Mouse (Mus musculus): ENCODE data around the gene Nme2. TPM values are rescaled to one million over a fixed set of nuclear protein-coding genes. Genes with fewer than 3 reads are reported as not detected.
"Not testable (repeated sequence)": the region's sequence is repeated elsewhere in the genome, so short reads cannot be mapped to it uniquely, and the experiment has no call there.

The Nme2 gene
- polyA plus RNA-seq, 1 experiment from 2014 or later = 63.8 TPM

- H3K27ac ChIP-seq = no peak overlapping the region
- H3K9me3 ChIP-seq = no peaks in the 10 kb centered on the region
- peaks cover 90% of the 10 kb centered on the region for H3K36me3 ChIP-seq
- no peak overlapping the region for H3K4me2 ChIP-seq (replicated peaks)
- H3K4me1 ChIP-seq (replicated peaks) = peaks cover 18% of the 10 kb centered on the region
- no peak for ATAC-seq
- WGBS = 95% methylated on average over 6 of the region's 6 CpGs
- H3K27me3 ChIP-seq = no peaks in the 10 kb centered on the region
- H3K9ac ChIP-seq (replicated peaks) = no peak overlapping the region
- no peak overlapping the region for H3K4me3 ChIP-seq (replicated peaks)
Observed at GRCm38 (mm10) chr11:93961482-93961881, 5.4 kb upstream of the Nme2 start.

- Histone ChIP-seq H3K4me1 (replicated peaks) (peaks cover 28% of the 10 kb centered on the region), H3K36me3 (peaks cover 56% of the 10 kb centered on the region), H3K27me3 (no peaks in the 10 kb centered on the region), H3K4me2 (replicated peaks) (no peak overlapping the region), H3K27ac (no peak overlapping the region), H3K9ac (replicated peaks) (no peak overlapping the region), H3K4me3 (replicated peaks) (no peak overlapping the region), H3K9me3 (no peaks in the 10 kb centered on the region)
- WGBS = 89% methylated on average over 4 of the region's 4 CpGs
- no peak for ATAC-seq
Observed at GRCm38 (mm10) chr11:93957746-93958145, 1.7 kb upstream of the Nme2 start.

- ATAC-seq = no peak
- no peak overlapping the region for H3K27ac ChIP-seq
- H3K9ac ChIP-seq (replicated peaks) = no peak overlapping the region
- H3K4me2 ChIP-seq (replicated peaks) = no peak overlapping the region
- peaks cover 34% of the 10 kb centered on the region for H3K4me1 ChIP-seq (replicated peaks)
- WGBS = 90% methylated on average over 2 of the region's 2 CpGs
- H3K36me3 ChIP-seq = peaks cover 56% of the 10 kb centered on the region
- H3K9me3 ChIP-seq = no peaks in the 10 kb centered on the region
- no peak overlapping the region for H3K4me3 ChIP-seq (replicated peaks)
- H3K27me3 ChIP-seq = no peaks in the 10 kb centered on the region
Observed at GRCm38 (mm10) chr11:93957031-93957555, 1.0 kb upstream of the Nme2 start.

- Histone ChIP-seq H3K9me3 (no peaks in the 10 kb centered on the region), H3K36me3 (peaks cover 48% of the 10 kb centered on the region), H3K4me1 (replicated peaks) (peaks cover 39% of the 10 kb centered on the region), H3K27ac (peak overlapping the region; percentile 85), H3K4me2 (replicated peaks) (peak overlapping the region; percentile 89), H3K4me3 (replicated peaks) (peak overlapping the region; percentile 67), H3K27me3 (no peaks in the 10 kb centered on the region), H3K9ac (replicated peaks) (peak overlapping the region; percentile 76)
- peak; percentile 98 for ATAC-seq
- under 1% methylated on average over 67 of the region's 67 CpGs for WGBS
Observed at GRCm38 (mm10) chr11:93955256-93956150, 556 bp downstream of the Nme2 start.

GRCm38 (mm10) chr11:93954738-93955255, 1.3 kb downstream of the Nme2 start:
- H3K4me1 ChIP-seq (replicated peaks) = peaks cover 39% of the 10 kb centered on the region
- H3K27me3 ChIP-seq = no peaks in the 10 kb centered on the region
- no peaks in the 10 kb centered on the region for H3K9me3 ChIP-seq
- H3K4me2 ChIP-seq (replicated peaks) = peak overlapping the region; percentile 89
- H3K27ac ChIP-seq = peak overlapping the region; percentile 85
- WGBS = 51% methylated on average over 13 of the region's 13 CpGs
- H3K36me3 ChIP-seq = peaks cover 48% of the 10 kb centered on the region
- H3K9ac ChIP-seq (replicated peaks) = peak overlapping the region; percentile 76
- ATAC-seq = peak; percentile 22
- peak overlapping the region; percentile 67 for H3K4me3 ChIP-seq (replicated peaks)

GRCm38 (mm10) chr11:93952376-93952775, 3.7 kb downstream of the Nme2 start:
- Histone ChIP-seq H3K9ac (replicated peaks) (no peak overlapping the region), H3K4me1 (replicated peaks) (peaks cover 39% of the 10 kb centered on the region), H3K9me3 (no peaks in the 10 kb centered on the region), H3K36me3 (peaks cover 45% of the 10 kb centered on the region), H3K27me3 (no peaks in the 10 kb centered on the region), H3K4me3 (replicated peaks) (no peak overlapping the region), H3K27ac (no peak overlapping the region), H3K4me2 (replicated peaks) (no peak overlapping the region)
- 69% methylated on average over 5 of the region's 5 CpGs for WGBS
- ATAC-seq = no peak

GRCm38 (mm10) chr11:93950045-93950444, 6.0 kb downstream of the Nme2 start:
- no peak for ATAC-seq
- no peak overlapping the region for H3K4me2 ChIP-seq (replicated peaks)
- H3K9ac ChIP-seq (replicated peaks) = no peak overlapping the region
- no peaks in the 10 kb centered on the region for H3K9me3 ChIP-seq
- H3K4me3 ChIP-seq (replicated peaks) = no peak overlapping the region
- H3K4me1 ChIP-seq (replicated peaks) = peaks cover 27% of the 10 kb centered on the region
- peaks cover 53% of the 10 kb centered on the region for H3K36me3 ChIP-seq
- H3K27ac ChIP-seq = no peak overlapping the region
- H3K27me3 ChIP-seq = no peaks in the 10 kb centered on the region
- 95% methylated on average over 1 of the region's 1 CpGs for WGBS

GRCm38 (mm10) chr11:93948887-93949567, 7.0 kb downstream of the Nme2 start:
- ATAC-seq = no peak
- H3K4me2 ChIP-seq (replicated peaks) = no peak overlapping the region
- no peaks in the 10 kb centered on the region for H3K9me3 ChIP-seq
- H3K9ac ChIP-seq (replicated peaks) = no peak overlapping the region
- H3K36me3 ChIP-seq = peaks cover 53% of the 10 kb centered on the region
- H3K27ac ChIP-seq = no peak overlapping the region
- H3K4me1 ChIP-seq (replicated peaks) = peaks cover 20% of the 10 kb centered on the region
- H3K4me3 ChIP-seq (replicated peaks) = no peak overlapping the region
- no peaks in the 10 kb centered on the region for H3K27me3 ChIP-seq
- WGBS = 95% methylated on average over 9 of the region's 9 CpGs

- Histone ChIP-seq H3K9me3 (no peaks in the 10 kb centered on the region), H3K27ac (no peak overlapping the region), H3K4me2 (replicated peaks) (no peak overlapping the region), H3K9ac (replicated peaks) (no peak overlapping the region), H3K4me1 (replicated peaks) (no peaks in the 10 kb centered on the region), H3K27me3 (no peaks in the 10 kb centered on the region), H3K36me3 (peaks cover 43% of the 10 kb centered on the region), H3K4me3 (replicated peaks) (no peak overlapping the region)
- no peak for ATAC-seq
- WGBS = 84% methylated on average over 3 of the region's 3 CpGs
Observed at GRCm38 (mm10) chr11:93944986-93945385, 11.1 kb downstream of the Nme2 start.

GRCm38 (mm10) chr11:93940906-93941305, 15.2 kb downstream of the Nme2 start:
- no peaks in the 10 kb centered on the region for H3K4me1 ChIP-seq (replicated peaks)
- no peak overlapping the region for H3K27ac ChIP-seq
- no peak for ATAC-seq
- H3K4me2 ChIP-seq (replicated peaks) = no peak overlapping the region
- peaks cover 38% of the 10 kb centered on the region for H3K36me3 ChIP-seq
- H3K9ac ChIP-seq (replicated peaks) = no peak overlapping the region
- H3K9me3 ChIP-seq = no peaks in the 10 kb centered on the region
- H3K27me3 ChIP-seq = no peaks in the 10 kb centered on the region
- 93% methylated on average over 2 of the region's 2 CpGs for WGBS
- H3K4me3 ChIP-seq (replicated peaks) = no peak overlapping the region

GRCm38 (mm10) chr11:93929106-93929505, 27.0 kb downstream of the Nme2 start:
- no peak overlapping the region for H3K4me3 ChIP-seq (replicated peaks)
- H3K4me2 ChIP-seq (replicated peaks) = no peak overlapping the region
- H3K9ac ChIP-seq (replicated peaks) = no peak overlapping the region
- H3K4me1 ChIP-seq (replicated peaks) = no peaks in the 10 kb centered on the region
- H3K9me3 ChIP-seq = no peaks in the 10 kb centered on the region
- H3K36me3 ChIP-seq = peaks cover 78% of the 10 kb centered on the region
- no peaks in the 10 kb centered on the region for H3K27me3 ChIP-seq
- no peak overlapping the region for H3K27ac ChIP-seq
- no peak for ATAC-seq

- H3K9ac ChIP-seq (replicated peaks); H3K27me3 ChIP-seq; H3K9me3 ChIP-seq; ATAC-seq; H3K4me3 ChIP-seq (replicated peaks); H3K4me2 ChIP-seq (replicated peaks); H3K4me1 ChIP-seq (replicated peaks); H3K27ac ChIP-seq: not testable (repeated sequence)
- peaks cover 72% of the 10 kb centered on the region for H3K36me3 ChIP-seq
- 95% methylated on average over 2 of the region's 2 CpGs for WGBS
Observed at GRCm38 (mm10) chr11:93915019-93915418, 41.0 kb downstream of the Nme2 start.
